Mouse (Mus musculus) heart, postnatal 36 days (tissue): Measurements from ENCODE around the gene Exoc6. TPM values are rescaled to one million over a fixed set of nuclear protein-coding genes. Genes with fewer than 3 reads are reported as not detected.
A peak's percentile ranks its signal among the peaks of the same experiment; 100 is the strongest.
"Not testable (repeated sequence)": the region's sequence is repeated elsewhere in the genome, so short reads cannot be mapped to it uniquely, and the experiment has no call there.

Source experiments
- DNase-seq, 2 experiments: peaks; one replicate each; pipeline ENCODE4 v3.0.0; 2021 to 2022
- intact Hi-C: fragments of 180-260 bp; cut with DNase I; formaldehyde crosslinking; loops from one replicate; pipeline ENCODE4 v1.15.1; 2025
- total RNA-seq, 2 experiments: library from RNA; stranded (reverse); gene quantifications; 2 replicates each; pipeline ENCODE4 v1.2.3; 2021

Gene Exoc6
- total RNA-seq, 2 experiments from 2014 or later = 32.6 to 32.9 TPM

DNA sequence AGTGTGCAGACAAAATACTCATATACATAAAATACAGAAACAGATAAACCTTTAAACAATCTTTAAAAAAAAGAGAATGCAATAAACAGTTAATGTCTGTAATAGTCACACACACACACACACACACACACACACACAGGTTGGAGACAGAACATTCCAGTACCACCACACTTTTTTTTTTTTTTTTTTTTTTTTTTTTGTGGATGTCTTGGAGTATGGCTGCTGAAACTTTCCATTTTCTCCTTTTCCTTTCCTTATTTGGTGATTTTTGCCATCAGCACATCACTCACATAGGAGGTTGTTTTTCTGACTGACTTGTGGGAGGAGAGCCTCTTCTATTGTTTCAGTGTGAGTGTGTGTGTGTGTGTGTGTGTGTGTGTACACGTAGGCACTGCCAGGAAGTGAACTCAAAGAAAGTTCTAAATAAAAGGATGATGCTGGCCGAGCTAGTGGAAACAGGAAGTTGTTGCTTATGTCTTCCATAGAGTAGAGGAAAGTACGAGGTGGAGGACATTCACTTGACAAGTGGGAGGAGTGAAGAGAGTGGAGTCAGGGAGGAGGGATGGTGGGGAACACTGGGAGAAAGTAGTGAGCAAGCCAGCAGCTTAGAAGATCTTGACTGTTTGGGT lies 15.4 kb upstream of the Exoc6 start:
- intact Hi-C loops = no loop called here
- DNase-seq = no peak

DNA sequence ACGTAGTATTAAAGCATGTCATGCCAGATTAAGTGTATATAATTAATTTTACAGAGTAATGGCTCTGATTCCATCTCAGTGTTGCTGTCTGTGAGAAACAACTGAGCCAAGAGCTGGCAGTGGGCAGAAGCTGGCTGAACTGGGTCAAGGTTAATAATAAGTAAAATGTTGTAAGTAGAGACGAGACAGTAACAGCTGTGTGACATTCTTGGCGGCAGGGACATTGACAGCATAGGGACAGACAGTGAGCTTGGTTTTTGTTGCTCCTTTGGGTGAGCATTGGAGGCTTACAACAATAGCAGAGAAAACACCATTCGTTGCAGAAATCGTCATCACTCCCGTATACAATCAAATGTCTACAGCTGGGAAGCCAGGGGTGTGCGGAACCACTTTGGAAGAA lies 13.8 kb upstream of the Exoc6 start:
- intact Hi-C loops = no loop called here
- DNase-seq = no peak

DNA sequence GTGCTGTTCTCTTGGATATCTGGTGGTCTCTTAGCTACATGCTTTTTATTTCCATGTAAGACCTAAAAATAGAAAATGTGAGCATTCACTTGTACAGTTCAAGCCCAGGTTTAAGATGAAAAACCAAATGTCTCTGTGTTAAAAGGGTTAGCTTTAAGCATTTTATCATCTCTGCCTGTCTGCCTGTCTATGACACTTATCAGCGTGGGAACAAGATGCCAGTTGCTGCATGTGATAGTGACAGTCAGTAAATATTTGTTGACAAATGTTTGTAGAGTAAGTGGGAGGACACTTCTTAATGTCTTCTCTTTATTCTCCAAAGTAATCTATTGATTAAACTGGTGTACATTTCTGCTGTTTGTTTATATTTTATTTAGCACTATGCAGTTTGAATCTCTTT lies 12.5 kb upstream of the Exoc6 start:
- no peak for DNase-seq
- intact Hi-C loops = no loop called here

DNA sequence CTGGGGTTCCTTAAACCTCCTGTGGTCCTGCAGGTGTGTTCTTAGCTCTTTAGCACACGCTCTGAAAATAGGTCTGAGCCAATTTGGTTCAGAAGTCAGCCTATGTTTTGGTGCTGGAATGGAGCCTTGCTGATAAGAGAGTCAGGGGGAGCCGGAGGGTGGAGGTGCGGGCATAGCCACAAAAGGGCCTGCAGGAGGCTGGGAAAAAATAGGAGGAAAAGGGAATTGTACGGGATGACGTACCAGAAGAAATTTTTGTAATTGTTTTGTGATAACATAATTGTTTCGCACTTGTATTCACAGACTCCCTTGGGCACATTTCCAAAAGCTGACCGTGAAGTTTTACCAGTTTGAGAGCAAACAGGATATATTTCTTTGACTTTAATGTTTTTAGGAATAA lies 10.0 kb upstream of the Exoc6 start:
- DNase-seq = no peak
- intact Hi-C loops = loop anchor here (5.0 kb wide), 1 partner anchor 103 kb away; no protein-coding TSS in a partner anchor

DNA sequence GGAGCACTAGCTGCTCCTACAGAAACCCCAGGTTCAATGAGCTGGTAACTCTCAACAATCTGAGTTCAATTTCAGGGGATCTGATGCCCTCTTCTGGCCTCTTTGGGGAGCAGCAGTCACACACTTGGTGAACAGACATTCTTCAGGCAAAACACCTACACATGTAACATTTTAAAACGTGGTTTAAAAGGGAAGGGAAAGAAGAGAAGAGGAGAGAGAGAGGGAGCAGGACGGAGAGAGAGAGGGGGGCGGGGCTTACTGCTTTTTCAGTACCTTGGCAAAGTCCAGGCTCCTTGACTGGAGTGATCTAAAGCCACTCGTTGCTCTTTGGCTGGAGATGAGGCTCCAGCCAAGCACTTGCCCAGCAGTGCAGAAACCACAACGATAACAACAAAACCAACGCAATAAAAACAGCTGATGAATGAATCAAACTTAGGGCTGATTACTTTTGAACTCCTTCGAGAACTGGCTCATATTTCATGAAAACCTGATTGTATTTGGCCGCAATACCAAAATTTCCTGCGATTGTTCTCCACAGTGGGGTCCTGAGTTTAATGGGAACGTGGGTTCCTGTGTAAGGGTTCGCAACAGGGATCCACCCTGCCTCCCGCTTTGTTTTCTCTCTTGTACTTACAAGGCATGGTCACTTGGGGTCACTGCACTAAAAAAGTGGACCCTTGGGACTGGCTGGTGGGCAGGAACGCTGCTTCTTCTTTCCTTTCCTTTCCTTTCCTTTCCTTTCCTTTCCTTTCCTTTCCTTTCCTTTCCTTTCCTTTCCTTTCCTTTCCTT lies 6.5 kb upstream of the Exoc6 start:
- intact Hi-C loops = loop anchor here (5.0 kb wide), 1 partner anchor 106 kb away; no protein-coding TSS in a partner anchor

DNA sequence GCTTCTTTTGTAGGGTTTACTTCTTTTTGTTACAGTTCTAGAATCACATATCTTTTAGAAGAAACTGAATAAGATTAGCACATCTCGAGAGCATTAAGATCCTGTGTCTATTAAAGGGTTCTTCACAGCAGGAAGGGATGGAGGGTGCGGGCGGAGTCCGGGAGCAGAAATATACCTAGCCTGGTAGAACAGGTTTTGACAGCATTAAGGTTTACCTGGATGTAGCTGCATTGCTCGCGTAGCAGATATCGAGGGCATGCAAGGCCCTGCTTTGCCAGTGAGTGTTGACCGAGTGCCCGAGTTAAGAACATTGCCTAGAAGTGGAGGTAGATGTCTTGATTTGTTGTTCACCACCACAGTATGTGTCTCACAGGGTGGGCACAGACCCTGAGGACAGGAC lies 5.7 kb upstream of the Exoc6 start:
- intact Hi-C loops = loop anchor here (5.0 kb wide), 1 partner anchor 107 kb away; no protein-coding TSS in a partner anchor
- no peak for DNase-seq

More for the DNA sequence above, 6.5 kb upstream of the Exoc6 start:
- peak; percentile 42 to 46 for DNase-seq

DNA sequence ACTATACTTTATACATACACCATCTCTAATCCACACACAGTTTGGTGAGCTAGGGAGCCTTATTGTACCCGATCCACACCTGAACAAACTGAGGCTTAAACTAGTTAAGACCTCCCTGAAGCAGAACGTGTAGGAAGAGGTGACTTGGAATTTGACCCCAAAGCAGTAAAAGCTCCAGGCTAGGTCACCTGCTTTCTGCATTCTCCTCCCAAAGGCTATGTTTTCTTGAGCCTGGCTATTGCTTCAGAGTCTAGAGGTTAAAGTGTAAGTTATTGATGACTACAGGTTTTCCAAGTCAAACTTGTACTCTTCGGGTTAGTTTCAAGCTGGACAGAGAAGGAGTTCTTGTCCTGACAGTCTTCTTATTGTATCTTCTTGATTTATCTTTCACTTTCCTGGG lies 5.0 kb upstream of the Exoc6 start:
- intact Hi-C loops = no loop called here
- DNase-seq = no peak

DNA sequence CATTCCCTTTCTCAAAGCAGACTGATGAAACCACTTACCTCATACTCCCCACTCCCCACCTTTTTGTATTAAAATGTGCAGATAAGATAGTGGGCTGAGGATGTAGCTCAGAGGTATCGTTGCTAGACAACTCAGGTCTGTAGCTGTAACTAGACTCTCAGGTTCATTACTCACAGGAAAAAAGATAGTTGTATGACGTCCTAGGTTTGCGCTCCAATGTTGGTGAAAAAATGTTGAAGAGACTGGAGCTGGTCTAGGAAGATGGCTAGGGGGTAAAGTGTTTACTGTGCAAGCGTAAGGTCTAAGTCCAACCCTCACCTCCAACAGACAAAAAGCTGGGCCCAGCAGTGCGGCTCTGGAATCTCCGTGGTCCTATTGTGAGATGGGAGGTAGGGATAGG lies 4.5 kb upstream of the Exoc6 start:
- DNase-seq = no peak
- intact Hi-C loops = no loop called here

DNA sequence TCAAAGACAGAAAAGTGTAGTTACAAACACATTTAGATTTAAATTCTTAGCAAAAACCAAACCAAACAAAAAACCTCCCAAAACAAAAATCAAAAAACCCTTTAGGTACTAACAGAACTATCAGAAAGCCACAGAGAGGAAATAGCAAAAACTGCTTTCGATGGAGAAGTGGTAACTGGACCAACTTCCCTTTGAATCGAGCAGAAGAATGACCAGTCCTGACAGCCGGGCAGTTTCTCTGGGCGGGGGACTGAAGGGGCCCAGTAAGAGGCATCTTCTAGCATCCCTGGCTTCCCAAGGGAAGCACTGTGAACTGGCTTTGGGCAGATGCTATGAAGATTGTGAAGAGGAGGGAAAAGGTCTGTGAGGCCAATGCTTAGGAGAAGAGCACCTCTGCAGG lies 3.4 kb upstream of the Exoc6 start:
- intact Hi-C loops = no loop called here
- no peak for DNase-seq

DNA sequence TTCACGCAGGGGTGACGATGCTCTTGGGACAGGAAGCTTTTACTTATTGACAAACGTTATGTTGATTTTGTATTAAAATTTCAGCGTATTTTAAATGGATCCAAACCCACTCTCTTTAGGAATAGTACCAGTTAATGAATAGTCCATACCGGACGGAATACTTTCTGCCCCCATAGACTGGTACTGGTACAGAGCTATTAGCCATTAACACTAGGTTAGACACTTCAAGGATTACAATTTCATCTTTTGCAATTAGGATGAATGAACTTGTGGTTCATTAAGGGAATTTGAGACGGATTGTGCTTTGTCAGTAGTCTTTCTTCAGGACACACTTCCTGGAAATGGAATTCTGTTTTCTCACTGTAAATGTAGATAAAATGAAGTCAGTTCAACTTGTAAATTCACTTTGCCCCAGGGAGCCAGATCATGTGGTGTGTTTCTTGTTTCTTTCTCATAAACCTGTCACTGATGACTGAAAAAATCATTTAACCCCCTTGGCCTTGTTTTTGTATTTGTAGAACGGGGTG lies 885 bp downstream of the Exoc6 start:
- DNase-seq = no peak
- intact Hi-C loops = no loop called here

DNA sequence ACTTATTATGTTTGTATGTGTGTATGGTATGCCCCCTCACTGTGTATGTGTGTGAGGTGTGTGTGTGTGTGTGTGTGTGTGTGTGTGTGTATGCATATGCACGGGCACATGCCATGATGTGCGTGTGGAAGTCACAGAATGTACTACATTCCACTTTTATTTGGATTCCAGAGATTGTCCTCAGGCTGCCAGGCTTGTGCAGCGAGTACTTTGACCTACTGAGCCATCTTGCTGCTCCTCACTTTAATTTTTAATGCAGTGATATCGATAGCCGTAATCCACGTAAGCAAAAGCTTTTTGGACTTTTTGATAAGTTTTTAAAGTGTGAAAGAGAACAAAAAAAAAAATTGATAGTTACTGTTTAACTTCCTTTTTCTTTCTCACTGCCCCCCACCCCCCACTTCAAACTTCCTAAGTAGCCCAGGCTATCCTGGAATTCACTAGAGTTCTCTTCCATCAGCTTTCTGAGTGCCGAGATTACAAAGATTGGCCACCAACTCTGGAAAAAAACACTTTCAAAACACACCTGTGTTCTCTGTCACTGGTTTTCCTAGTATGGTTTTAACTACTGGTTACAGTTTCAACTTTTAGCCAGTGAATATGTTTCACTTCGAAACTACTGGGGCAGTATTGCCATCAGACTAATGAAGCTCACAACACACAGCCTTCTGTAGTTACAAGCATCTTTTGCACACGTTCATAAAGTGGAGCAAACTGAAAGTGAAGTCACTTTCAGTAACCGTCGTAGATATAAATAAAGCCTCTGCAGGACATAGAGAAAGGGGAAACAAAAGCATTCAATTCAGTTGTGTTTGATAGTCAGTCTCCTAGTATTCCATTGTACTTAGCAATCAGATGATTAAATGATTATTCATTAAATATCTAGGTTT lies 3.4 kb downstream of the Exoc6 start:
- no peak for DNase-seq
- intact Hi-C loops = no loop called here

DNA sequence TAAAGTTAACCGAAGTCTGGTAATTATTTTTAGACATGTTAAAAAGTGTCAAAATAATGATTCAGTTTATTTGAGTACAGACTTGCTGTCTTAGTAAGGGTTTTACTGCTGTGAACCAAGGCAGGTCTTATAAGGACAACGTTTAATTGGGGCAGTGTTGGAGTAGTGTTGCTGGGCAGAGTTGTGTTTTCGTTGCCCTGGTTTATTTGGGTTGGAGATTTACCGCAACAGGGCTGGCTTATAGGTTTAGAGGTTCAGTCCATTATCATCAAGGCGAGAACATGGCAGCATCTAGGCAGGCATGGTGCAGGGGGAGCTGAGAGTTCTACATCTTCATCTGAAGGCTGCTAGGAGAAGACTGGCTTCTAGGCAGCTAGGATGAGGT lies 4.0 kb downstream of the Exoc6 start:
- DNase-seq, intact Hi-C loops: not testable (repeated sequence)

DNA sequence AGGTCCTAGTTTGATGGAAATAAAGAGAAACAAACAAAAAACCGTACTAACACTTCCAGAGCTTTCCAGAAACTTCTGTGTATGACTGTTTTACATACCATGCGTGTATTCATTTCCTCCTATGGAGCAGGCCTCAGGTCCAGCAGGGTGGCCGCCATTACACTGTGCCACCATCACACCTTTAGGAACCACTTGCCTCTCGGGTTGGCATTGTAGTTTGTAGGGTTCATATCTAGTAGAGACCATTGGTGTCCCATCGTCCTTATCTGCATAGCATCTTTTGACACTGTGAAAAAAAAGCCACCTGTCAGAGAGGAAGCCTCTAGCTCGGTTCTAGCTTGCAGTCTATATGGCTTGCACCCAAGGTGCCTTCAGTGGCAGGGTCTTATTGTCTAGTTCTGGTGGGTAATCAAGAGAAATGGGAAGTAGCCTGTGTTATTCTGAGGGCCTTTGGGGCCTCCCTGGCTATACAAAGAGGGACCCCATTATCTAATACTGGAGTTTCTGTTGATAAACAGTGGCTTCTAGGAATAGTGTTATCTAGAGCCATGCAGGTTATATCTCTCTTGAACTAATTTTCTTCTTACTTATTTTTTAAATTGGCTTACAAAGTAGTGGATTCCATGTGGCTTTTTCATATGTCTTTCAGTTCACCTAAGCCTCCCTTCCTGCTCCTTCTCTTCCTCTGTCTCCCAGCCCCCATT lies 5.8 kb downstream of the Exoc6 start:
- intact Hi-C loops = no loop called here
- no peak for DNase-seq

DNA sequence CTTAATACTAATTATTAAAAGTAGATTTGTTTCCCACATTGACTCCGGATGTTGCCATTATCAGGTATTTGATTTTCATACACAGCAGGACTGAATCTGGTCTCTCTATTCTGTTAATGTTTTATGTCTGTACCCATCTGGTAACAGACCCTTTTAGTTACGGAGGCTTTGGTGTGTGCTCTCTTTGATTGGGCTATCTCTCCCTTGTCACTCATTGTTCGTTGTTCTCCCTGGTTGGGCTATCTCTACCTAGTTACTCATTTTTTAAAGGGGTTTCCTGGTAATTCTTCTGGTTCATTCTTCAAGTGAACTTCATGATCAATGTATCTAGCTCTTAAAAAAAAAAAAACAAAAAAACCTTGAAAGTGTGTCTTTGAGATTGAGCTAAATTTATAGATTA lies 7.7 kb downstream of the Exoc6 start:
- intact Hi-C loops = no loop called here
- DNase-seq = no peak

DNA sequence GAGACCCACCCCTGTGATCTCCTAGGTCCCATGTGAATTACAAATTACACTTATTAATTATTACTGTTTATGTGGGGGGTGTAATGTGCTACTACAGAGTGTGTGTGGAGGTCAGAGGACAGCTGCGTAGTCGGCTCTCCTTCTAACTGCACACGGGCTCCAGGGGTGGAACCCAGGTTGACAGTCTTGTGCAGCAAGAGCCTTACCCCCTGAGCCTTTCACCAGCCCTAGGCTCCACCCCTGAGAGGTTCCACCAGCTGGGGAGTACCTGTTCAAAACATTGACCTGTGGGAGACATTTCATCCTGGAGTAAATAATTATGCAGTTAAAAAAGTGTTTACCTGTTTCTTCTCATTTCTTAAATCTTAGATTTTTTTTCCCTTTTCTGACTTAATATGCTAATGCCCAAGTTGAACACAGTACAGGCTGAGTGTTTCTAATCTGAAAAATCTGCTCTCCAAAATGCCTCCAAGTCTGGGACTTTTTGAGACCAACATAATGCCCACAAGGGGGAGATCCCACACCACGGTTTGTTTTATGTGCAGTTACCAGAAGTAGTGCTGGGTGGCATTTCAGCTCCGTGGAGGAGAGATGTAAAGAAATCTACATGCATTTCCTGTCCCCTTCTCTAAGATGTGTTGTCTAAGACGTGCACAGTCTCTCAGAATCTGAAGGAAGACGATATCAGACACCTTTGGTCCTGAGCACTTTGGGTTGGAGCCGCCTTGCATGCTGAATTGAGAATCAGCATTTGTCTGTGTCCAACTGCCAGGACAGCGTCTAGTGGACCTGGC lies 9.3 kb downstream of the Exoc6 start:
- intact Hi-C loops = loop anchor here (5.0 kb wide), 1 partner anchor 122 kb away; no protein-coding TSS in a partner anchor
- DNase-seq = no peak

DNA sequence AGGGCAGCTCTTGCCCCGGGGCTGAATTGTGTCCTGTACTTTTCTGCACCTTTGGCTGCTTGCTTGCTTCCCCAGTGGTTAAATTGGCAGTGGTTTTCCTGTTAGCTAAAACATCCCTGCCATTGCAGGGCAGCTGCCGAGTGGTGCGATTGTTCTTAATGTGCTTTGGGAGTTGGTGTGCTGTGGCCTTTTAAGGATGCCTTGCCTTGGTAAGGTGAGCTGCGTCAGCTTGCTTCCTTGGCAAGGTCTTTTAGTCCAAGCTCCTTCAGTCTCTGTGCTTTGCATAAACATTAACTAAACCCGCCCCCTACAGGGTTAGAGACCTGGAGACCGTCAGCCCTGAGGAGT lies 9.8 kb downstream of the Exoc6 start:
- no peak for DNase-seq
- intact Hi-C loops = loop anchor here (5.0 kb wide), 1 partner anchor 123 kb away; no protein-coding TSS in a partner anchor

DNA sequence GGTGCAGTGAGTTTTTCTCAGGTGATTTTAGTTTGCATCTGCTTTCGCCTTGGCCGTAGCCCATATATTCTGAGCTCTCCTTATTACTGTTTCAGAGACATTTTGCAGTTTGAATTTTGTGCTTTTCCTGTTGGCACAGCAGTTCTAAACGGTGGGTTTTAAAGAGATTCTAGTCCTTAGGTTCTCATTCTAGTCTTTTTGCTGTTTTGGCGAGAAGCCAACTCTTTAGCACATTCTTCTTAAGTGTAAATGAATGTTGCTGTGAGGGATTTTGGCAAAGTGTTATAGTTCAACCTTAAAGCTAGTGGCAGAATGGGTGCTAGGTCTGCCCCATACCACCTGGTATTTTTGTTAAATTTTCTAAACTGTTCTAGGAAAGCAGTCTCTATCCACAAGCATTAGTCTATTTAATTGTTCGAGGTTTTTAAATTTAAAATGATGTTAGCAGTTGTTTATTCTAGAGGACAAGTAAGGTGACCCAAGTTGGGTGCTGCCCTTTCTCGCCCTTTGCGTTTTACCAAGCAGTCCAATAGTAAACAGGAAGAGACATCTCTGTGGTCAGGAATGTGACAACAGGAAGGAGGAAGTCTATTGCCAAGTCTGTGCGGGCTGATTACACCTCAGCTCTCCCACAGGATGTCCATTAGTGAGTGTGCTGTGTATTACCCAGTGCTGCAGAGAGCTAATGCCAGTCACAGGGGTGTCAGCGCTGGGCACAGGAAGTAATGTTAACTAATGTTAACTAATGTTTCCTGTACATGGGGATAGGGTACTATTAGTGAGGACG lies 11.1 kb downstream of the Exoc6 start:
- no peak for DNase-seq
- intact Hi-C loops = loop anchor here (5.0 kb wide), 1 partner anchor 124 kb away; no protein-coding TSS in a partner anchor

DNA sequence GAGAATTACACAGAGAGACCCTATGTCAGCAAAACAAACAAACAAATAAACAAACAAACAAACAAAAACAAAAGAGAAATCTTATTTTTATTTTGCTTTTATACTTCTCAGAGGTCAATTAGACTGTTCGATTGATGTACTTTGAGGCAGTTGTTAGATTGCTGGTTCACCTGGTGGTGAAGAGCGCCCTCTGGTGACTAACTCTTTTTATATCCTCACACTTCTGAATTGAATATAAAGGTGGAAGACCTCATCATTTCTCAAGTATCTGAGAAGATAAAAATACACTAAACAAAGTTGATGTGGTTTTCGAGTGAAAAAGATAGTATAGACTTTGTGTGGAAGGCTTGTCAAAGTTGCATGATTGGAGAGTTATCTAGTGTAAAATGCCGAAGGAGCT lies 13.5 kb downstream of the Exoc6 start:
- peak in 1 of 2 experiments; percentile 55 for DNase-seq

DNA sequence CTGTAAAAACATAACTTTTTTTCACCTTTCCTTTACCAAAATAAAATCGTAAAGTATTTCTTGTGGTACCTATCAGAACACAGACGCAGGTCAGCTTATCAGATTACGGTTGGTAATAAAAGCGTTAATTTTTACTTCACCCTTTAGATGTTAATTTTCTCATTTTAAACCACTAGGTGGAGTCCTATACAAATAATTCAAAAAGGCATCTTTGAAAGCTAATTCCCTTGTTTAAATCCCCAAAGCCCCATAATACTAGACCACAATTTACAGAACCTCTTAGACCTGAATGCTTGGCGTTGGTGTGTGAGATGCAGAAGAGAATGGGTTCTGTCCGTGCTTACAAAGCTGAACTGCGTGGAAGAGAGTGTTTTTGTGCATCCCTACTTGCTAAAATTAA lies 15.6 kb downstream of the Exoc6 start:
- intact Hi-C loops = no loop called here
- no peak for DNase-seq

More for the DNA sequence above, 13.5 kb downstream of the Exoc6 start:
- intact Hi-C loops = loop anchor here (1.0 to 5.0 kb wide), 2 partner anchors 33 to 126 kb away; no protein-coding TSS in a partner anchor
